In the genomic region with DNA sequence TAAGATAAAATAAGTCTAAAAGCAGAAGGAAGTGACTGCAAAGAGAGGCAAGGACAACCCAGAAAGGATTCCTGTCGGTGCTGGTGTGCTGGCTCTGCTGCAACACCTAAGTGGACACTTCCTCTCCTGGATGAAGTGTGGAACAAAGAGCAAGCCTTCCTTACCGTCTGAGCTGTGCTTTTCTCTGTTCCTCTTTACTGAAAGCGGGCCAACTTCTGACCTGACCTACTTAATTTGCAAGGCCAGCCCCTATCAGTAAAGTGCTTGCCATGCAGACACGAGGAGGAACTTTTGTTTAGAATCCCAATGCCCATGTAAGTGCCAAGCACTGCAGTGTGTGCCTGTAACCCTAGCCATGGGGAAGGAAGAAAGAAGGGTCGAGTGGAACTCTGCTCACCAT, we compare ENCODE assay signal across 8 mouse cellular contexts.
DNase-seq lines count a peak whose midpoint lies in the region; ATAC-seq and TF ChIP-seq lines count a peak whose summit lies in the region.
"Had no signal": no experiment of that assay in that cellular context is flagged by ENCODE, and none has a peak within 500 bp of the region (broad histone marks: within the 10 kb centered on the region; RNA-seq: fewer than 3 reads in every experiment).

No protein-coding gene starts in this region.

- TF ChIP-seq POLR2A in bone marrow macrophage, adult 2 months (IDR thresholded peaks at IDR 0.05; ENCODE audit: borderline replicate concordance, low read depth, low read length): no peak

- no peak overlapping the region for H3K9ac ChIP-seq in heart, embryonic 15.5 days
- no peak overlapping the region for H3K9ac ChIP-seq in midbrain, embryonic 14.5 days (replicated peaks; ENCODE audit: low read length)
- H3K9ac ChIP-seq: hindbrain, embryonic 14.5 days had no signal

- H3K27ac ChIP-seq in left cerebral cortex, adult 2 months: peak overlapping the region; percentile 41
- H3K27ac ChIP-seq in bone marrow macrophage, adult 2 months (ENCODE audit: insufficient read depth, low read depth, low read length): peak overlapping the region; percentile 9
- H3K27ac ChIP-seq in heart, embryonic 15.5 days: peak overlapping the region; percentile 45
- H3K27ac ChIP-seq in midbrain, embryonic 14.5 days (replicated peaks; ENCODE audit: low read depth, low read length): no peak overlapping the region
- H3K27ac ChIP-seq: hindbrain, embryonic 14.5 days had no signal

- WGBS in heart, embryonic 15.5 days: 30% methylated on average over 5 of the region's 5 CpGs
- 69% methylated on average over 5 of the region's 5 CpGs for WGBS in midbrain, embryonic 14.5 days

- intact Hi-C loops in left cerebral cortex, adult 2 months (cut with DNase I): loop anchor here (5.0 kb wide), 1 partner anchor 93 kb away; no protein-coding TSS in a partner anchor
- intact Hi-C loops in left cerebral cortex, postnatal 25 days (cut with DNase I): loop anchor here (5.0 kb wide), 1 partner anchor 93 kb away; no protein-coding TSS in a partner anchor

- no peak for TF ChIP-seq CTCF in left cerebral cortex, adult 2 months (IDR thresholded peaks at IDR 0.05)
- no peak for TF ChIP-seq CTCF in bone marrow macrophage, adult 2 months (IDR thresholded peaks at IDR 0.05; ENCODE audit: low read depth, low read length)

- no peaks in the 10 kb centered on the region for H3K27me3 ChIP-seq in heart, embryonic 15.5 days
- H3K27me3 ChIP-seq in midbrain, embryonic 14.5 days (ENCODE audit: control insufficient read depth, insufficient read depth, low read length): no peaks in the 10 kb centered on the region

- H3K4me1 ChIP-seq in bone marrow macrophage, adult 2 months (ENCODE audit: control insufficient read depth, insufficient read depth, low read length): peaks cover 28% of the 10 kb centered on the region
- peaks cover 16% of the 10 kb centered on the region for H3K4me1 ChIP-seq in heart, embryonic 15.5 days (replicated peaks)
- no peaks in the 10 kb centered on the region for H3K4me1 ChIP-seq in midbrain, embryonic 14.5 days (ENCODE audit: control insufficient read depth, insufficient read depth, low read length)

- no peak overlapping the region for H3K4me3 ChIP-seq in left cerebral cortex, adult 2 months
- no peak overlapping the region for H3K4me3 ChIP-seq in bone marrow macrophage, adult 2 months (ENCODE audit: insufficient read depth, low read length)
- no peak overlapping the region for H3K4me3 ChIP-seq in heart, embryonic 15.5 days
- no peak overlapping the region for H3K4me3 ChIP-seq in midbrain, embryonic 14.5 days (replicated peaks; ENCODE audit: low read depth, low read length)

- H3K4me2 ChIP-seq in heart, embryonic 15.5 days: no peak overlapping the region
- no peak overlapping the region for H3K4me2 ChIP-seq in midbrain, embryonic 14.5 days (ENCODE audit: low read length)
- H3K4me2 ChIP-seq: hindbrain, embryonic 14.5 days had no signal

- DNase-seq in left cerebral cortex, adult 2 months (ENCODE audit: extremely low spot score in 1 of 2, low spot score in 2 of 2): no peak
- no peak for DNase-seq in left cerebral cortex, postnatal 25 days (ENCODE audit: low spot score in 2 of 2)
- no peak for DNase-seq in midbrain, embryonic 14.5 days

- ATAC-seq in heart, embryonic 15.5 days (replicated peaks; ENCODE audit: insufficient number of reproducible peaks, insufficient read depth, low FRiP score, low read depth): no peak
- ATAC-seq in megakaryocyte, adult 5-6 weeks (ENCODE audit: poor library complexity, severe bottlenecking): peak; percentile 82
- ATAC-seq in midbrain, embryonic 14.5 days (ENCODE audit: low FRiP score, low TSS enrichment): no peak
- ATAC-seq in megakaryocyte-erythroid progenitor cell, adult 5-6 weeks (replicated peaks; ENCODE audit: low FRiP score, low TSS enrichment, poor library complexity, severe bottlenecking): no peak

- H3K9me3 ChIP-seq in heart, embryonic 15.5 days (replicated peaks): no peaks in the 10 kb centered on the region
- no peaks in the 10 kb centered on the region; the same call in 1 of the 2 replicates for H3K9me3 ChIP-seq in midbrain, embryonic 14.5 days (ENCODE audit: control insufficient read depth, low read length)

- peaks cover 35% of the 10 kb centered on the region for H3K36me3 ChIP-seq in heart, embryonic 15.5 days
- peaks cover 31% of the 10 kb centered on the region for H3K36me3 ChIP-seq in midbrain, embryonic 14.5 days (ENCODE audit: control insufficient read depth, insufficient read depth, low read length)
